In the genomic region with DNA sequence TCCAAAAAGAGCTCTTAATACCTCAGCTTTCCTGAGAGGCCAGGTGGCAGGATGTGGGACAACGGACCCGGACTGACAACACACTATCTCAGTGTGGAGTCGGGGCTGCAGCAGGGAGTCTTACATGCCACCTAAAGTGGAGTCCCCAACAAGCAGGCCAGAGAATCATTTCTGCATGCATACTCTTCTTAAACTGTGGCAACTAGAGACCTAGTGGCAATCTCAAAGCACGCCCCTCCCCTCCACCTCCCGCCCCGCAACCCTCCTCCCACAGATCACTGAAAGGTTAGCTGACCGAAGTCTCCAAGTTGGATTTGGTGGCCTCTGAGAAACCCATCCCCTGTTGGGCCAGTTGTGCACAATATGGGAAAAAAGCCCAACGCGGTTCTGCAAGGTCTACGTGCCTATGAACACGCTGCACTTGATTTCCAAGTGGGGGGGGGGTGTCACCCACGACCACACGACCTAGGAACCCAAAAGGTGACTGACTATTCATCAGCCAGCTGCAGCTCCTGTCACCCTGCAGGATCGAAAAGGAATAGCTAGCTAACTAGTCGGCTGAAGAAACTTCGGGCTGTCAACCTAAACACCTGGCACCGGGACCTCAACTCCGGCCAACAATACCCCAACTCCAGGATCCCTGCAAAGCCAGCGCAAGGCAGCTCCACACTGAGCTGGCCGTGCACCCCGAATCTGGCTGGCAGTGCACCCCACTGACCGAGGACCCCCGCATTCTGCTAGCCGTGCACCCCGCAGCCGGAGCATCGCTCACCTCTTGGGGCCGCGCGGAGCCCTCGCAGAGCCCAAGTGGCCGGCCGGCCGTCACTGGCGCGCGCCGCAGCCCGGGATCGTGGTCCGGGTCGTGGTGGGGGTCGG, we compare ENCODE assay signal across 8 mouse cellular contexts. TPM values are rescaled to one million over a fixed set of nuclear protein-coding genes. Genes with fewer than 3 reads are reported as not detected.
A peak's percentile ranks its signal among the peaks of the same experiment; 100 is the strongest.
DNase-seq lines count a peak whose midpoint lies in the region; ATAC-seq and TF ChIP-seq lines count a peak whose summit lies in the region.

No protein-coding gene starts in this region.

- peak; percentile 7; the same call in 1 of the 2 replicates for TF ChIP-seq CTCF in cortical plate, adult 2 months (IDR thresholded peaks at IDR 0.05; ENCODE audit: extremely low read depth, insufficient read depth, low read length)
- no peak; the same call in 1 of the 2 replicates for TF ChIP-seq CTCF in kidney, postnatal 0 days (IDR thresholded peaks at IDR 0.05; ENCODE audit: low read depth)

- H3K36me3 ChIP-seq in heart, embryonic 11.5 days (ENCODE audit: control insufficient read depth, insufficient read depth, low read length): no peaks in the 10 kb centered on the region
- no peaks in the 10 kb centered on the region for H3K36me3 ChIP-seq in kidney, postnatal 0 days (ENCODE audit: insufficient read depth, low read length)
- H3K36me3 ChIP-seq in midbrain, embryonic 12.5 days: no peaks in the 10 kb centered on the region

- H3K4me2 ChIP-seq in heart, embryonic 11.5 days: peak overlapping the region; percentile 73
- H3K4me2 ChIP-seq in kidney, postnatal 0 days (ENCODE audit: low read length): peak overlapping the region; percentile 90
- peak overlapping the region; percentile 69 for H3K4me2 ChIP-seq in midbrain, embryonic 12.5 days (replicated peaks)

- H3K9me3 ChIP-seq in heart, embryonic 11.5 days (replicated peaks; ENCODE audit: control insufficient read depth, low read length): no peaks in the 10 kb centered on the region
- no peaks in the 10 kb centered on the region for H3K9me3 ChIP-seq in kidney, postnatal 0 days (replicated peaks; ENCODE audit: low read length)
- H3K9me3 ChIP-seq in midbrain, embryonic 12.5 days: no peaks in the 10 kb centered on the region

- ATAC-seq in heart, embryonic 11.5 days (replicated peaks; ENCODE audit: insufficient number of reproducible peaks, low FRiP score, low TSS enrichment): peak; percentile 36; the same call in 1 of the 2 replicates
- ATAC-seq in kidney, postnatal 0 days (replicated peaks; ENCODE audit: low FRiP score, low read depth): no peak; the same call in 1 of the 2 replicates
- no peak; the same call in 1 of the 2 replicates for ATAC-seq in midbrain, embryonic 12.5 days (ENCODE audit: low FRiP score, low read depth)

- H3K27ac ChIP-seq in cortical plate, adult 2 months (ENCODE audit: insufficient read depth, low read length): 0 out of 2 replicates have a peak overlapping the region, but pooled peaks have one; percentile 25
- peak overlapping the region; percentile 84 for H3K27ac ChIP-seq in heart, embryonic 11.5 days (ENCODE audit: low read depth, low read length)
- H3K27ac ChIP-seq in kidney, postnatal 0 days: peak overlapping the region; percentile 85
- H3K27ac ChIP-seq in midbrain, embryonic 12.5 days (replicated peaks): peak overlapping the region; percentile 31; the same call in 1 of the 2 replicates

- H3K4me3 ChIP-seq in cortical plate, adult 2 months (ENCODE audit: insufficient read depth, low read length): peak overlapping the region; percentile 49
- H3K4me3 ChIP-seq in heart, embryonic 11.5 days (ENCODE audit: low read depth, low read length): peak overlapping the region; percentile 80
- peak overlapping the region; percentile 94 for H3K4me3 ChIP-seq in kidney, postnatal 0 days (replicated peaks; ENCODE audit: low read depth, low read length)
- H3K4me3 ChIP-seq in midbrain, embryonic 12.5 days: peak overlapping the region; percentile 63

- intact Hi-C loops in heart, postnatal 25 days (cut with DNase I): loop anchor here (2.0 to 5.0 kb wide), 3 partner anchors 62 to 172 kb away; no protein-coding TSS in a partner anchor

- H3K27me3 ChIP-seq in heart, embryonic 11.5 days (ENCODE audit: control insufficient read depth, insufficient read depth, low read length): no peaks in the 10 kb centered on the region
- no peaks in the 10 kb centered on the region for H3K27me3 ChIP-seq in kidney, postnatal 0 days (ENCODE audit: insufficient read depth, low read length)
- H3K27me3 ChIP-seq in midbrain, embryonic 12.5 days: peaks cover 21% of the 10 kb centered on the region

- peak overlapping the region; percentile 86 for H3K9ac ChIP-seq in heart, embryonic 11.5 days (ENCODE audit: low read depth, low read length)
- H3K9ac ChIP-seq in kidney, postnatal 0 days (ENCODE audit: low read depth, low read length): peak overlapping the region; percentile 80
- H3K9ac ChIP-seq in midbrain, embryonic 12.5 days (replicated peaks): peak overlapping the region; percentile 63

- DNase-seq in heart, adult 11 months: peak; percentile 93
- no peak for DNase-seq in heart, postnatal 25 days (ENCODE audit: low spot score)
- peak; percentile 59 for DNase-seq in ES-CJ7 (ENCODE audit: low read depth, low spot score)
- peak; percentile 66 for DNase-seq in kidney, postnatal 0 days (ENCODE audit: low spot score)
- DNase-seq in thymus, postnatal 0 days (ENCODE audit: low spot score): peak; percentile 76

- under 1% methylated on average over 42 of the region's 43 CpGs for WGBS in heart, embryonic 11.5 days (ENCODE audit: insufficient replicate concordance)
- WGBS in kidney, postnatal 0 days: under 1% methylated on average over 43 of the region's 43 CpGs
- WGBS in midbrain, embryonic 12.5 days: 1% methylated on average over 43 of the region's 43 CpGs

- TF ChIP-seq POLR2A in cortical plate, adult 2 months (IDR thresholded peaks at IDR 0.05; ENCODE audit: extremely low read depth, insufficient read depth, low read length): no peak

- H3K4me1 ChIP-seq in cortical plate, adult 2 months (ENCODE audit: control insufficient read depth, insufficient read depth, low read length): no peaks in the 10 kb centered on the region; the same call in 1 of the 2 replicates
- H3K4me1 ChIP-seq in heart, embryonic 11.5 days (ENCODE audit: control insufficient read depth, insufficient read depth, low read length): peaks cover 12% of the 10 kb centered on the region
- H3K4me1 ChIP-seq in kidney, postnatal 0 days (replicated peaks; ENCODE audit: insufficient read depth, low read length): no peaks in the 10 kb centered on the region
- 0 out of 2 replicates have a peak, but pooled peaks cover 9% of the 10 kb centered on the region for H3K4me1 ChIP-seq in midbrain, embryonic 12.5 days

RNA-seq across cellular contexts. Expression of a gene that starts 0.8 kb away (rescaled TPM):
- total RNA-seq in heart, postnatal 25 days (2021): 1 to 10 TPM; 1.7 to 3.2 TPM
- polyA plus RNA-seq in cortical plate, adult 2 months (2012; rRNA removed): 2.0 and 2.3 TPM in 2 replicates
- 3.0 and 3.9 TPM in 2 replicates for polyA plus RNA-seq in heart, embryonic 11.5 days (2014; fragmentation: Nextera tagmentation; extraction: Ambion mirVana)
- polyA plus RNA-seq in kidney, postnatal 0 days (2015; fragmentation: Nextera tagmentation; extraction: Ambion mirVana): 2.5 and 2.6 TPM in 2 replicates
- 1.1 and 1.8 TPM in 2 replicates for polyA plus RNA-seq in midbrain, embryonic 12.5 days (2016; fragmentation: Nextera tagmentation; extraction: Ambion mirVana)
- polyA plus RNA-seq in thymus, postnatal 0 days (2015; fragmentation: Nextera tagmentation; extraction: Ambion mirVana): 26.6 and 27.6 TPM in 2 replicates

Comparison
In these comparisons a context has a peak if more than half of its experiments do, and no peak if none do; other contexts are left out.
1. H3K27ac ChIP-seq: peak in every context shown above with its lines; median percentile 85 in kidney, postnatal 0 days; 84 in heart, embryonic 11.5 days; 31 in midbrain, embryonic 12.5 days; 25 in cortical plate, adult 2 months.